Mouse (Mus musculus) liver, embryonic 14.5 days (tissue): ENCODE measurements around the gene Lrrc3. TPM values are rescaled to one million over a fixed set of nuclear protein-coding genes. Genes with fewer than 3 reads are reported as not detected.

Experiments
- ATAC-seq: fragments of 200-750 bp; cut with Nextera tagmentation; 2 replicates; pipeline ENCODE4 v1.8.0; 2017; ENCODE audit warnings: moderate number of reproducible peaks, mild to moderate bottlenecking, moderate library complexity; ENCODE audit not compliant: insufficient read depth
- DNase-seq, 3 experiments: peaks; one replicate each; pipeline ENCODE4 v3.0.0-alpha.2; 2012 to 2013; ENCODE audit warnings: low read depth in 3 of 3, low spot score in 3 of 3
- H3K27ac ChIP-seq: fragments of 300-500 bp; sonication (generic); 2 replicates; pipeline ENCODE4 v1.5.1; 2014; ENCODE audit warnings: moderate library complexity, mild to moderate bottlenecking, control low read depth, inconsistent platforms
- H3K27me3 ChIP-seq: fragments of 300-500 bp; sonication (generic); 2 replicates; pipeline ENCODE4 v1.6.1; 2014; ENCODE audit warnings: mild to moderate bottlenecking, low read length, moderate library complexity; ENCODE audit not compliant: control insufficient read depth, insufficient read depth
- H3K36me3 ChIP-seq: fragments of 300-500 bp; sonication (generic); replicated peaks from 2 replicates; pipeline ENCODE4 v1.6.1; 2014; ENCODE audit warnings: low read depth; ENCODE audit not compliant: control insufficient read depth, insufficient read depth
- H3K4me1 ChIP-seq, 2 experiments: fragments of 200-500 bp in 1 of 2; fragments of 300-500 bp in 1 of 2; sonication (generic) in 1 of 2; replicated peaks; 2 replicates each; pipeline ENCODE4 v1.6.1; 2012 to 2014; ENCODE audit warnings: antibody characterized with exemption in 1 of 2, inconsistent platforms in 1 of 2, low read length in 1 of 2; ENCODE audit not compliant: control insufficient read depth in 2 of 2, insufficient read depth in 2 of 2
- H3K4me2 ChIP-seq: fragments of 300-500 bp; sonication (generic); 2 replicates; pipeline ENCODE4 v1.6.1; 2014; ENCODE audit warnings: low read depth, mild to moderate bottlenecking, control low read depth, moderate library complexity
- H3K4me3 ChIP-seq, 2 experiments: fragments of 200-500 bp in 1 of 2; fragments of 300-500 bp in 1 of 2; sonication (generic) in 1 of 2; 2 replicates each; pipeline ENCODE4 v1.5.1; 2012 to 2014; ENCODE audit warnings: low read depth in 2 of 2, low read length in 2 of 2, mild to moderate bottlenecking in 2 of 2, control low read depth in 1 of 2, inconsistent platforms in 1 of 2, moderate library complexity in 1 of 2; ENCODE audit not compliant: insufficient read depth in 1 of 2
- H3K9ac ChIP-seq: fragments of 300-500 bp; sonication (generic); replicated peaks from 2 replicates; pipeline ENCODE4 v1.6.1; 2014; ENCODE audit warnings: mild to moderate bottlenecking, control low read depth, moderate library complexity
- H3K9me3 ChIP-seq: fragments of 300-500 bp; sonication (generic); 2 replicates; pipeline ENCODE4 v1.6.1; 2016; ENCODE audit warnings: low read length, mixed read lengths; ENCODE audit not compliant: control insufficient read depth
- EP300 ChIP-seq: IDR thresholded peaks from 2 replicates; pipeline ENCODE4 v1.6.1; 2016; ENCODE audit warnings: antibody characterized with exemption, low read depth
- WGBS: fragments of 180-500 bp; shearing (Covaris S2); extraction: QIAGEN DNeasy Blood & Tissue Kit; methylation state at CpG from one replicate; pipeline ENCODE4 v1.1.7; 2014; ENCODE audit not compliant: insufficient replicate concordance; 5-methylcytosine and 5-hydroxymethylcytosine counted together
- polyA plus RNA-seq, 2 experiments: library from polyadenylated mRNA; depleted of rRNA in 1 of 2; stranded (reverse) in 1 of 2; unstranded in 1 of 2; fragments of >200 nt; fragmentation: Nextera tagmentation in 1 of 2; extraction: Ambion mirVana in 1 of 2; gene quantifications; 2 replicates each; pipeline versions ENCODE4 v1.2.1 to v1.2.3; 2012 to 2014

Lrrc3 gene
- polyA plus RNA-seq, 2 experiments, result 6.7 to 8.0 TPM

DNA sequence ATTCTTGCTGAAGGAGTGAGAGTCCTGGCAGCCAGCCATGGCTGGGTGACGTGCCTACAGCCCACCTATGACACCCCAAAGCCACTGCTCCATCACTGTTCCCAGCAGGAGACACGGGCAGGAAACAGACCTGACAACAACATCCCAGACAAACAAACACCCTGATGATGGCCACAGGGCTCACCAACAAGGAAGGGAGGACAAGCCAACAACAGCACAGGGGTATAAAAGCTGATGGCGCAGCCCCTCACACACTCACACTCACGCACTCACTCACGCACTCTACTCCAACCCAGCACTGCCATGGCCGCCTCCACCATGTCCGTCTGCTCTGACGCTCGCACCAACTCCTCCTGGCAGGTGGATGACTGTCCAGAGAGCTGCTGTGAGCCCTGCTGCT, 49.8 kb downstream of the Lrrc3 start, which contains the start of gene Gm10318:
TSS of gene Gm10318 (plus strand) at position 301 of the 400 bp plus-strand sequence.
- H3K4me2 ChIP-seq, result no peak within 1 kb of the TSS
- H3K9ac ChIP-seq, result no peak within 1 kb of the TSS
- DNase-seq, result no peak
- TF ChIP-seq EP300, result no peak
- H3K27ac ChIP-seq, result no peak within 1 kb of the TSS
- no peaks in the 10 kb centered on the region for H3K9me3 ChIP-seq
- no peak within 1 kb of the TSS for H3K4me3 ChIP-seq
- ATAC-seq, result no peak
- no peaks in the 10 kb centered on the region for H3K27me3 ChIP-seq
- H3K4me1 ChIP-seq, result no peaks in the 10 kb centered on the region
- 50% methylated on average over 9 of the region's 9 CpGs for WGBS
- H3K36me3 ChIP-seq, result no peaks in the 10 kb centered on the region

Other genes with a start within 250 kb of the Lrrc3 start
- 0.03 TPM in 1 of 2 replicates, not detected in the other for gene Tspear, start 216.0 kb downstream of the Lrrc3 start, polyA plus RNA-seq (2012; rRNA removed)
- gene Tspear, start 216.0 kb downstream of the Lrrc3 start, polyA plus RNA-seq (2014; fragmentation: Nextera tagmentation; extraction: Ambion mirVana), result not detected in 2 replicates
- gene Gm19402, start 211.8 kb downstream of the Lrrc3 start, polyA plus RNA-seq (2012; rRNA removed), result not detected in 2 replicates
- gene Gm19402, start 211.8 kb downstream of the Lrrc3 start, polyA plus RNA-seq (2014; fragmentation: Nextera tagmentation; extraction: Ambion mirVana), result not detected in 2 replicates
- not detected in 2 replicates for gene Gm9508, start 205.3 kb downstream of the Lrrc3 start, polyA plus RNA-seq (2012; rRNA removed)
- gene Gm9508, start 205.3 kb downstream of the Lrrc3 start, polyA plus RNA-seq (2014; fragmentation: Nextera tagmentation; extraction: Ambion mirVana), result not detected in 2 replicates
- gene Gm10272, start 195.9 kb downstream of the Lrrc3 start, polyA plus RNA-seq (2012; rRNA removed), result not detected in 2 replicates
- gene Gm10272, start 195.9 kb downstream of the Lrrc3 start, polyA plus RNA-seq (2014; fragmentation: Nextera tagmentation; extraction: Ambion mirVana), result not detected in 2 replicates
- gene Gm10024, start 191.1 kb downstream of the Lrrc3 start, polyA plus RNA-seq (2012; rRNA removed), result not detected in 2 replicates
- not detected in 2 replicates for gene Gm10024, start 191.1 kb downstream of the Lrrc3 start, polyA plus RNA-seq (2014; fragmentation: Nextera tagmentation; extraction: Ambion mirVana)
- not detected in 2 replicates for gene Gm10142, start 186.7 kb downstream of the Lrrc3 start, polyA plus RNA-seq (2012; rRNA removed)
- not detected in 2 replicates for gene Gm10142, start 186.7 kb downstream of the Lrrc3 start, polyA plus RNA-seq (2014; fragmentation: Nextera tagmentation; extraction: Ambion mirVana)
- not detected in 2 replicates for gene Krtap12-1, start 181.9 kb downstream of the Lrrc3 start, polyA plus RNA-seq (2012; rRNA removed)
- not detected in 2 replicates for gene Krtap12-1, start 181.9 kb downstream of the Lrrc3 start, polyA plus RNA-seq (2014; fragmentation: Nextera tagmentation; extraction: Ambion mirVana)
- not detected in 2 replicates for gene Gm10100, start 176.1 kb downstream of the Lrrc3 start, polyA plus RNA-seq (2012; rRNA removed)
- not detected in 2 replicates for gene Gm10100, start 176.1 kb downstream of the Lrrc3 start, polyA plus RNA-seq (2014; fragmentation: Nextera tagmentation; extraction: Ambion mirVana)
- gene Gm18596, start 159.9 kb downstream of the Lrrc3 start, polyA plus RNA-seq (2012; rRNA removed), result not detected in 2 replicates
- not detected in 2 replicates for gene Gm18596, start 159.9 kb downstream of the Lrrc3 start, polyA plus RNA-seq (2014; fragmentation: Nextera tagmentation; extraction: Ambion mirVana)
- gene Gm9736, start 151.2 kb downstream of the Lrrc3 start, polyA plus RNA-seq (2012; rRNA removed), result not detected in 2 replicates
- gene Gm9736, start 151.2 kb downstream of the Lrrc3 start, polyA plus RNA-seq (2014; fragmentation: Nextera tagmentation; extraction: Ambion mirVana), result not detected in 2 replicates
- gene Gm3233, start 142.9 kb downstream of the Lrrc3 start, polyA plus RNA-seq (2012; rRNA removed), result not detected in 2 replicates
- not detected in 2 replicates for gene Gm3233, start 142.9 kb downstream of the Lrrc3 start, polyA plus RNA-seq (2014; fragmentation: Nextera tagmentation; extraction: Ambion mirVana)
- gene Gm3238, start 131.2 kb downstream of the Lrrc3 start, polyA plus RNA-seq (2012; rRNA removed), result not detected in 2 replicates
- gene Gm3238, start 131.2 kb downstream of the Lrrc3 start, polyA plus RNA-seq (2014; fragmentation: Nextera tagmentation; extraction: Ambion mirVana), result not detected in 2 replicates
- gene Gm7138, start 125.6 kb downstream of the Lrrc3 start, polyA plus RNA-seq (2012; rRNA removed), result not detected in 2 replicates
- gene Gm7138, start 125.6 kb downstream of the Lrrc3 start, polyA plus RNA-seq (2014; fragmentation: Nextera tagmentation; extraction: Ambion mirVana), result not detected in 2 replicates
- not detected in 2 replicates for gene Gm3250, start 120.0 kb downstream of the Lrrc3 start, polyA plus RNA-seq (2012; rRNA removed)
- gene Gm3250, start 120.0 kb downstream of the Lrrc3 start, polyA plus RNA-seq (2014; fragmentation: Nextera tagmentation; extraction: Ambion mirVana), result not detected in 2 replicates
- gene Gm7137, start 114.3 kb downstream of the Lrrc3 start, polyA plus RNA-seq (2012; rRNA removed), result not detected in 2 replicates
- gene Gm7137, start 114.3 kb downstream of the Lrrc3 start, polyA plus RNA-seq (2014; fragmentation: Nextera tagmentation; extraction: Ambion mirVana), result not detected in 2 replicates
- not detected in 2 replicates for gene Gm9639, start 107.5 kb downstream of the Lrrc3 start, polyA plus RNA-seq (2012; rRNA removed)
- not detected in 2 replicates for gene Gm9639, start 107.5 kb downstream of the Lrrc3 start, polyA plus RNA-seq (2014; fragmentation: Nextera tagmentation; extraction: Ambion mirVana)
- gene Gm19668, start 103.4 kb downstream of the Lrrc3 start, polyA plus RNA-seq (2012; rRNA removed), result not detected in 2 replicates
- gene Gm19668, start 103.4 kb downstream of the Lrrc3 start, polyA plus RNA-seq (2014; fragmentation: Nextera tagmentation; extraction: Ambion mirVana), result not detected in 2 replicates
- not detected in 2 replicates for gene Gm9507, start 90.7 kb downstream of the Lrrc3 start, polyA plus RNA-seq (2012; rRNA removed)
- gene Gm9507, start 90.7 kb downstream of the Lrrc3 start, polyA plus RNA-seq (2014; fragmentation: Nextera tagmentation; extraction: Ambion mirVana), result not detected in 2 replicates
- gene Gm2696, start 87.9 kb downstream of the Lrrc3 start, polyA plus RNA-seq (2012; rRNA removed), result not detected in 2 replicates
- gene Gm2696, start 87.9 kb downstream of the Lrrc3 start, polyA plus RNA-seq (2014; fragmentation: Nextera tagmentation; extraction: Ambion mirVana), result not detected in 2 replicates
- not detected in 2 replicates for gene Krtap10-4, start 75.4 kb downstream of the Lrrc3 start, polyA plus RNA-seq (2012; rRNA removed)
- not detected in 2 replicates for gene Krtap10-4, start 75.4 kb downstream of the Lrrc3 start, polyA plus RNA-seq (2014; fragmentation: Nextera tagmentation; extraction: Ambion mirVana)
- gene Krtap10-10, start 66.6 kb downstream of the Lrrc3 start, polyA plus RNA-seq (2012; rRNA removed), result not detected in 2 replicates
- not detected in 2 replicates for gene Krtap10-10, start 66.6 kb downstream of the Lrrc3 start, polyA plus RNA-seq (2014; fragmentation: Nextera tagmentation; extraction: Ambion mirVana)
- gene Gm36176, start 55.7 kb downstream of the Lrrc3 start, polyA plus RNA-seq (2012; rRNA removed), result not detected in 2 replicates
- not detected in 2 replicates for gene Gm36176, start 55.7 kb downstream of the Lrrc3 start, polyA plus RNA-seq (2014; fragmentation: Nextera tagmentation; extraction: Ambion mirVana)
- gene Gm10318, start 49.7 kb downstream of the Lrrc3 start, polyA plus RNA-seq (2012; rRNA removed), result not detected in 2 replicates
- not detected in 2 replicates for gene Gm10318, start 49.7 kb downstream of the Lrrc3 start, polyA plus RNA-seq (2014; fragmentation: Nextera tagmentation; extraction: Ambion mirVana)
- gene Gm3285, start 40.6 kb downstream of the Lrrc3 start, polyA plus RNA-seq (2012; rRNA removed), result not detected in 2 replicates
- not detected in 2 replicates for gene Gm3285, start 40.6 kb downstream of the Lrrc3 start, polyA plus RNA-seq (2014; fragmentation: Nextera tagmentation; extraction: Ambion mirVana)
- gene Trpm2, start 68.0 kb upstream of the Lrrc3 start, polyA plus RNA-seq (2012; rRNA removed), result 1.1 TPM in 2 replicates
- 1.4 and 1.5 TPM in 2 replicates for gene Trpm2, start 68.0 kb upstream of the Lrrc3 start, polyA plus RNA-seq (2014; fragmentation: Nextera tagmentation; extraction: Ambion mirVana)
- gene 1810043G02Rik, start 76.0 kb upstream of the Lrrc3 start, polyA plus RNA-seq (2012; rRNA removed), result 4.5 and 4.7 TPM in 2 replicates
- gene 1810043G02Rik, start 76.0 kb upstream of the Lrrc3 start, polyA plus RNA-seq (2014; fragmentation: Nextera tagmentation; extraction: Ambion mirVana), result 4.2 and 4.5 TPM in 2 replicates
- 41.7 and 46.7 TPM in 2 replicates for gene Pfkl, start 107.5 kb upstream of the Lrrc3 start, polyA plus RNA-seq (2012; rRNA removed)
- gene Pfkl, start 107.5 kb upstream of the Lrrc3 start, polyA plus RNA-seq (2014; fragmentation: Nextera tagmentation; extraction: Ambion mirVana), result 63.1 and 66.8 TPM in 2 replicates
- gene Dnmt3l, start 139.4 kb upstream of the Lrrc3 start, polyA plus RNA-seq (2012; rRNA removed), result 0.08 TPM in 1 of 2 replicates, not detected in the other
- gene Dnmt3l, start 139.4 kb upstream of the Lrrc3 start, polyA plus RNA-seq (2014; fragmentation: Nextera tagmentation; extraction: Ambion mirVana), result not detected in 2 replicates
- not detected in 2 replicates for gene Aire, start 141.1 kb upstream of the Lrrc3 start, polyA plus RNA-seq (2012; rRNA removed)
- gene Aire, start 141.1 kb upstream of the Lrrc3 start, polyA plus RNA-seq (2014; fragmentation: Nextera tagmentation; extraction: Ambion mirVana), result not detected in 2 replicates
- 2.4 TPM in 2 replicates for gene Icosl, start 166.8 kb upstream of the Lrrc3 start, polyA plus RNA-seq (2012; rRNA removed)
- gene Icosl, start 166.8 kb upstream of the Lrrc3 start, polyA plus RNA-seq (2014; fragmentation: Nextera tagmentation; extraction: Ambion mirVana), result 2.2 TPM in 2 replicates